Mouse (Mus musculus) heart, embryonic 14.5 days (tissue): ENCODE data around the gene Med24. TPM values are rescaled to one million over a fixed set of nuclear protein-coding genes. Genes with fewer than 3 reads are reported as not detected.
"Not testable (repeated sequence)": the region's sequence is repeated elsewhere in the genome, so short reads cannot be mapped to it uniquely, and the experiment has no call there.

ENCODE experiments used
- ATAC-seq: fragments of 200-750 bp; cut with Nextera tagmentation; 2 replicates; pipeline ENCODE4 v1.8.0; 2017; ENCODE audit warnings: low read depth, moderate TSS enrichment; ENCODE audit not compliant: insufficient number of reproducible peaks, insufficient read depth, low FRiP score
- H3K27ac ChIP-seq, 2 experiments: fragments of 200-500 bp in 1 of 2; fragments of 300-500 bp in 1 of 2; sonication (generic) in 1 of 2; replicated peaks in 1 of 2; 2 replicates each; pipeline ENCODE4 v1.5.1; 2012 to 2014; ENCODE audit warnings: low read depth in 2 of 2, low read length in 2 of 2, control low read depth in 1 of 2, mild to moderate bottlenecking in 1 of 2, mixed read lengths in 1 of 2; ENCODE audit not compliant: control insufficient read depth in 1 of 2, insufficient read depth in 1 of 2
- H3K27me3 ChIP-seq: fragments of 300-500 bp; sonication (generic); 2 replicates; pipeline ENCODE4 v1.6.1; 2014; ENCODE audit warnings: mild to moderate bottlenecking, low read length, control low read depth; ENCODE audit not compliant: control insufficient read depth, insufficient read depth
- H3K36me3 ChIP-seq: fragments of 300-500 bp; sonication (generic); 2 replicates; pipeline ENCODE4 v1.6.1; 2014; ENCODE audit warnings: mild to moderate bottlenecking, control low read depth, low read length, mixed read lengths; ENCODE audit not compliant: control insufficient read depth, insufficient read depth
- H3K4me1 ChIP-seq, 2 experiments: fragments of 200-500 bp in 1 of 2; fragments of 300-500 bp in 1 of 2; sonication (generic) in 1 of 2; 2 replicates each; pipeline ENCODE4 v1.6.1; 2012 to 2014; ENCODE audit warnings: low read length in 2 of 2, control low read depth in 1 of 2, mixed read lengths in 1 of 2; ENCODE audit not compliant: control insufficient read depth in 2 of 2, insufficient read depth in 2 of 2
- H3K4me2 ChIP-seq: fragments of 300-500 bp; sonication (generic); 2 replicates; pipeline ENCODE4 v1.6.1; 2014; ENCODE audit warnings: mild to moderate bottlenecking, low read length
- H3K4me3 ChIP-seq, 2 experiments: fragments of 200-500 bp in 1 of 2; fragments of 300-500 bp in 1 of 2; sonication (generic) in 1 of 2; 2 replicates each; pipeline ENCODE4 v1.5.1; 2012 to 2014; ENCODE audit warnings: low read length in 2 of 2, mild to moderate bottlenecking in 2 of 2, control low read depth in 1 of 2, low read depth in 1 of 2, moderate library complexity in 1 of 2; ENCODE audit not compliant: control insufficient read depth in 1 of 2, insufficient read depth in 1 of 2
- H3K9ac ChIP-seq: fragments of 300-500 bp; sonication (generic); 2 replicates; pipeline ENCODE4 v1.6.1; 2014; ENCODE audit warnings: mild to moderate bottlenecking, low read length
- H3K9me3 ChIP-seq: fragments of 300-500 bp; sonication (generic); 2 replicates; pipeline ENCODE4 v1.6.1; 2016; ENCODE audit warnings: low read length, control low read depth; ENCODE audit not compliant: control insufficient read depth
- WGBS: fragments of 180-500 bp; shearing (Covaris S2); extraction: QIAGEN DNeasy Blood & Tissue Kit; methylation state at CpG from one replicate; pipeline ENCODE4 v1.1.7; 2014; 5-methylcytosine and 5-hydroxymethylcytosine counted together
- polyA plus RNA-seq: library from polyadenylated mRNA; unstranded; fragments of >200 nt; fragmentation: Nextera tagmentation; extraction: Ambion mirVana; gene quantifications from 2 replicates; pipeline ENCODE4 v1.2.1, GENCODE M21; 2014

The Med24 gene
- polyA plus RNA-seq, 1 experiment from 2014 or later: 28.5 TPM

DNA sequence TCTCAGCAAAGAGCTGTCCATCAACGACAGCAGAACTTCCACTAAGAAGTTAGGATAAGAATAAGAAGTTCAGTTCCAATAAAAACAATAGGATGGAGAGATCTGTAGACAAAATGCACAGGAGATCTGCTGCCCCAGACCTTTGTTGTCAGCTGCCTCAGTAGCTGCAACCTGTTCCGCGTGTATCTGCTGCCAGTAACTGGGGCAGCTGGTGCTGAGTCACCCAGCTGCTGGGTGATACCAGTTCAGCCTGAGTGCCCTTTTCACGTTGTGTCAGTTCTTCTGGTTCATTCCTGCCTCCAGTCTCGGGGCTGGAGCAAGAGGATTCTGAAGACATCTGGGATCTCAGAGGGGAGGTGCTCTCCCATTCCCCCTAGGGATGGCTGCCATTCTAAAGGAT, 57.4 kb downstream of the Med24 start:
- Histone ChIP-seq H3K4me1 (no peaks in the 10 kb centered on the region), H3K4me3 (no peak overlapping the region), H3K36me3 (no peaks in the 10 kb centered on the region), H3K27ac (no peak overlapping the region), H3K9me3 (no peaks in the 10 kb centered on the region), H3K27me3 (peaks cover 37% of the 10 kb centered on the region), H3K4me2 (no peak overlapping the region), H3K9ac (no peak overlapping the region)
- 45% methylated on average over 5 of the region's 5 CpGs for WGBS
- ATAC-seq: no peak

DNA sequence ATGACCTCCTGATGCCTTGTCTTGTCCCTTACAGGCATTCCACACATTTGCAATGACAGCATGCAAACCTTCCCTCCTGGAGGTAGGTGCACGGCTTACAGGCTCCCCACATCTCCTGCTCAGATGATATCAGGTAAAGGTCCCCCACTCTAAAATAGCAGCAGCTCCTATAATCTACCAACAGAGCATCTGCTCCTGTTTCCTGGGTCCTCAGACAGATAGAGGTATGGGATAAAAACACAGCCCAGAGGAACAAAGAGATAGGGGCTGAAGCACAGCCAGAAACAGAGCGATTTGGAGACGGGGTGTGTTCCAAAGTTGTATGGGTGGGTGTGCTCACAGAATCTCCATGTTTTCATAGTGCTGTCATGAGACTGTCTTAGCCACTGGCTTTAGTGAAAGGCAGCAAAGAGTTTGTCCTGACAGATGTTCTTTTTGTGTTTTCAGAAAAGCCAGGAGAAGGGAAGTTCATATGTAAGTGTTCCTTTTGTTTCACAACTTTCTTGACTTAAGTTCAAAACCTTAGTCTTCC, 57.9 kb downstream of the Med24 start:
- peaks cover 42% of the 10 kb centered on the region for H3K27me3 ChIP-seq
- no peak for ATAC-seq
- no peak overlapping the region for H3K9ac ChIP-seq
- no peaks in the 10 kb centered on the region for H3K9me3 ChIP-seq
- WGBS: 49% methylated on average over 3 of the region's 3 CpGs
- no peaks in the 10 kb centered on the region for H3K4me1 ChIP-seq
- H3K36me3 ChIP-seq: no peaks in the 10 kb centered on the region
- H3K4me2 ChIP-seq: no peak overlapping the region
- no peak overlapping the region for H3K27ac ChIP-seq
- H3K4me3 ChIP-seq: no peak overlapping the region

DNA sequence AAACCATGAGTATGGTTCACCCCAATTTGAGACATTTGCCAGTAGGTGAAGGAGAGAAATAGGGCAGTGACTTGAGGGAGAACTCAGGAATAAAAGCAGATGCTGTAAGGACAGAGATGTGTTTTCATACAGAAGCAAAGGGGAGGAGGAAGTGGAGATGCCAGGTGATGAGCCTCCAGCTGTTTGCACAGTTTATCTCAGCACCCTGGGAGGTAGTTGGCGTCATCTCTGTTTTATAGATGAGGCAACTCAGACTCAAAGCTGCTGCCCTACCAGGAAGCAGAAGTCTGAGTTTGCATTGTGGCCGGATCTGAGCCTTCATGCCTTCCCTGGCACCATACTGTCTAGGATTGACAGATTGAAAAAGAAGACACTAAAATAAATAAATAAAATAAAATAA, 60.3 kb downstream of the Med24 start:
- ATAC-seq: no peak
- Histone ChIP-seq H3K27ac (no peak overlapping the region), H3K4me3 (no peak overlapping the region), H3K4me1 (no peaks in the 10 kb centered on the region), H3K36me3 (no peaks in the 10 kb centered on the region), H3K4me2 (no peak overlapping the region), H3K9me3 (no peaks in the 10 kb centered on the region), H3K27me3 (peaks cover 43% of the 10 kb centered on the region), H3K9ac (no peak overlapping the region)
- 57% methylated on average over 2 of the region's 2 CpGs for WGBS

- H3K27ac ChIP-seq: no peak within 1 kb of the TSS
- ATAC-seq: no peak
- H3K4me1 ChIP-seq: no peaks in the 10 kb centered on the region
- H3K9ac ChIP-seq: no peak within 1 kb of the TSS
- no peak within 1 kb of the TSS for H3K4me2 ChIP-seq
- 20% methylated on average over 4 of the region's 4 CpGs for WGBS
- no peak within 1 kb of the TSS for H3K4me3 ChIP-seq
- no peaks in the 10 kb centered on the region for H3K36me3 ChIP-seq
- H3K27me3 ChIP-seq: peaks cover 28% of the 10 kb centered on the region
- H3K9me3 ChIP-seq: no peaks in the 10 kb centered on the region
Measured at GRCm38 (mm10) chr11:98664091-98664490, 65.1 kb downstream of the Med24 start, which contains the start of gene Gsdma. Gsdma (plus strand) TSS chr11:98664351.

DNA sequence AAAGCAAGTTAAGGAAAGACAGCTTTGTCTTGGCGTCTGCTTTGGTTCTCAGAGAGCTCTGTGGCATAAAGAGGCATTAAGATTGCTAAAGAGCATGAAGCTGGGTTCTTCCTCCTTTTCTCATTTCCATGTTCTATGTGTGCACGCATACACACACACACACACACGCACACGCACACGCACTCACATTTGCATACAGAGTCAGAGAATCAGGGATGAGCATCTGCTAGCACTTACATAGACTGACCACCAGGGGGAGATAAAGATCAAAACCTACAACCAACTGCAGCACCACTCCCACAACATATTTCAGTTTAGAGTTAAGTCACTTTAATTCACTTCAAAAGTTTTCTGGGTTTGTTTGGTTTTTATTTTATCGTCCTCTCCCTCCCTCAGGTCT, 68.7 kb downstream of the Med24 start:
- Histone ChIP-seq H3K36me3 (no peaks in the 10 kb centered on the region), H3K9me3 (no peaks in the 10 kb centered on the region), H3K27ac (no peak overlapping the region), H3K4me3 (no peak overlapping the region), H3K9ac (no peak overlapping the region), H3K27me3 (no peaks in the 10 kb centered on the region), H3K4me1 (no peaks in the 10 kb centered on the region), H3K4me2 (no peak overlapping the region)
- ATAC-seq: no peak
- WGBS: 18% methylated on average over 6 of the region's 6 CpGs

DNA sequence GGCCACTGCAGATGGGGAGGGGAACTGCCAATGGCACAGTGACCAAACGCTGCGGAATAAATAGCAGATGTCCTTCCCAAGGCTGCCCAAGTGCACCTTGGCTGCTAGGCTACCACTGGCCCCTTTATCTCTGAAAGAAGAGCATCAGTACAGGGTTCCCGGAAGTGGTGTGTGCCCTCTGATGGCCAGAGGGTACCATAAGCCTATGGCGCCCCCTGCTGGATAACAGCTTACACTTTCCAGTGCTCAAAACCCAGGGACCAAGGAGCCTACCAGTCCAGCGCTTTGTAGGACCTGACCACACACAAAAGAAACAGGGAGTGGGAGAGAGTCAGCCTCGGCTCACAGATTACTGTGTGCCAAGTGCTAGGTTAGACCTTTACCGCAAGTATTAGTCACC, 74.2 kb downstream of the Med24 start:
- H3K9me3 ChIP-seq, H3K27ac ChIP-seq, ATAC-seq, H3K4me3 ChIP-seq, H3K9ac ChIP-seq, H3K4me1 ChIP-seq, H3K27me3 ChIP-seq, H3K36me3 ChIP-seq, H3K4me2 ChIP-seq: not testable (repeated sequence)
- WGBS: 10% methylated on average over 7 of the region's 7 CpGs

Other genes with a start within 250 kb of the Med24 start
- 0.19 TPM in 1 of 2 replicates, not detected in the other for gene Ikzf3, start 183.4 kb downstream of the Med24 start, polyA plus RNA-seq
- 0.16 and 0.47 TPM in 2 replicates for gene Zpbp2, start 178.3 kb downstream of the Med24 start, polyA plus RNA-seq
- gene Ormdl3, start 142.1 kb downstream of the Med24 start, polyA plus RNA-seq: 9.4 and 11.3 TPM in 2 replicates
- gene Lrrc3c, start 131.1 kb downstream of the Med24 start, polyA plus RNA-seq: not detected in 2 replicates
- gene Gm12355, start 103.8 kb downstream of the Med24 start, polyA plus RNA-seq: 0.68 TPM in 1 of 2 replicates, not detected in the other
- not detected in 2 replicates for gene Gsdma3, start 103.1 kb downstream of the Med24 start, polyA plus RNA-seq
- not detected in 2 replicates for gene Gsdma2, start 82.7 kb downstream of the Med24 start, polyA plus RNA-seq
- gene Gsdma, start 65.1 kb downstream of the Med24 start, polyA plus RNA-seq: not detected in 2 replicates
- 95.3 and 120 TPM in 2 replicates for gene Psmd3, start 46.9 kb downstream of the Med24 start, polyA plus RNA-seq
- gene Csf3, start 28.2 kb downstream of the Med24 start, polyA plus RNA-seq: not detected in 2 replicates
- 45.3 and 55.6 TPM in 2 replicates for gene Thra, start 11.2 kb upstream of the Med24 start, polyA plus RNA-seq
- gene Nr1d1, start 45.9 kb upstream of the Med24 start, polyA plus RNA-seq: 6.0 and 6.4 TPM in 2 replicates
- 13.3 and 15.3 TPM in 2 replicates for gene Msl1, start 66.1 kb upstream of the Med24 start, polyA plus RNA-seq
- 22.6 and 22.9 TPM in 2 replicates for gene Casc3, start 75.5 kb upstream of the Med24 start, polyA plus RNA-seq
- 0.82 and 0.95 TPM in 2 replicates for gene Rapgefl1, start 107.3 kb upstream of the Med24 start, polyA plus RNA-seq
- 3.1 and 3.2 TPM in 2 replicates for gene Wipf2, start 134.2 kb upstream of the Med24 start, polyA plus RNA-seq
- 15.6 and 17.5 TPM in 2 replicates for gene Cdc6, start 178.4 kb upstream of the Med24 start, polyA plus RNA-seq
- 31.4 and 33.4 TPM in 2 replicates for gene Rara, start 198.4 kb upstream of the Med24 start, polyA plus RNA-seq